Mouse (Mus musculus) embryonic fibroblast, embryonic 13.5 days (primary cell): ENCODE measurements at regions not wholly inside any gene's neighbourhood (a gene's known extent, or its start where the extent isn't known, plus 50 kb on each side); places are given as distances from the start of the nearest gene placed in this dataset.

ENCODE experiments used
- CTCF ChIP-seq: IDR thresholded peaks from 2 replicates; pipeline ENCODE4 v1.5.1; 2011; ENCODE audit warnings: mild to moderate bottlenecking, control low read depth, low read length, moderate library complexity, borderline replicate concordance; ENCODE audit not compliant: insufficient read depth
- POLR2A ChIP-seq: IDR thresholded peaks from 2 replicates; pipeline ENCODE4 v1.6.1; 2011; ENCODE audit warnings: low read depth, mild to moderate bottlenecking, control low read depth, low read length, moderate library complexity

GRCm38 (mm10) chr12:90873959-90874358, 135.7 kb upstream of the Dio2 start:
- no peak for TF ChIP-seq POLR2A
- TF ChIP-seq CTCF: no peak
